Mouse (Mus musculus) brain, embryonic 14.5 days (tissue): ENCODE results near the gene Med13l.

Source experiments
- CTCF ChIP-seq: fragments of 200-500 bp; IDR thresholded peaks from 2 replicates; pipeline ENCODE4 v1.5.1; 2012; ENCODE audit warnings: inconsistent platforms, mild to moderate bottlenecking, moderate library complexity, borderline replicate concordance; ENCODE audit not compliant: insufficient read depth, insufficient read length; ENCODE audit errors: extremely low read depth
- POLR2A ChIP-seq: fragments of 200-500 bp; IDR thresholded peaks from 2 replicates; pipeline ENCODE4 v1.6.1; 2012; ENCODE audit warnings: mild to moderate bottlenecking, inconsistent platforms, borderline replicate concordance; ENCODE audit not compliant: poor library complexity, insufficient read depth, insufficient read length, severe bottlenecking; ENCODE audit errors: extremely low read depth

DNA sequence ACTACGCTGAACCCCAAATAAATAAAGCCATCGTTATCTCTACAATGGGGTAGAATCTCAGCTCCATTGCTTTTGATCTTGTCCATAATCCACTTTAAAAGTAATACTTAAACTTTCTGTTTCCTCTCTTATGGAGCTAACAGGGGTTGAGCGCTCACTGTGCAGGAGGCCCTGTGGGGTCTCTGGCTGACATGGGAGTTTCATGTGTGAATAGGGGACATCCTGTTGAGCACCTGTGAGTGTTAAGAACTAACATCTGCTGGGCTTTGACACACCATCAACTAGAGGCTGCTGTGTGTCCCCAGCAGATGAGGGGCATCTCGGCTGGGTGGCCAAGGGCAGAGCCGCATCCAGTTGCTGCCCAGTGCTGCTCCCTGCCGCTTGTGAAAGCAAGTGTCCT is 157.6 kb downstream of the Med13l start:
- TF ChIP-seq CTCF: no peak
- no peak for TF ChIP-seq POLR2A
